Mouse (Mus musculus) urinary bladder, postnatal 25 days (tissue): ENCODE measurements around the gene 2610042L04Rik.
"Not testable (repeated sequence)": the region's sequence is repeated elsewhere in the genome, so short reads cannot be mapped to it uniquely, and the experiment has no call there.

ENCODE experiments used
- DNase-seq: peaks from one replicate; pipeline ENCODE4 v3.0.0; 2022; ENCODE audit warnings: low spot score

Gene 2610042L04Rik

DNA sequence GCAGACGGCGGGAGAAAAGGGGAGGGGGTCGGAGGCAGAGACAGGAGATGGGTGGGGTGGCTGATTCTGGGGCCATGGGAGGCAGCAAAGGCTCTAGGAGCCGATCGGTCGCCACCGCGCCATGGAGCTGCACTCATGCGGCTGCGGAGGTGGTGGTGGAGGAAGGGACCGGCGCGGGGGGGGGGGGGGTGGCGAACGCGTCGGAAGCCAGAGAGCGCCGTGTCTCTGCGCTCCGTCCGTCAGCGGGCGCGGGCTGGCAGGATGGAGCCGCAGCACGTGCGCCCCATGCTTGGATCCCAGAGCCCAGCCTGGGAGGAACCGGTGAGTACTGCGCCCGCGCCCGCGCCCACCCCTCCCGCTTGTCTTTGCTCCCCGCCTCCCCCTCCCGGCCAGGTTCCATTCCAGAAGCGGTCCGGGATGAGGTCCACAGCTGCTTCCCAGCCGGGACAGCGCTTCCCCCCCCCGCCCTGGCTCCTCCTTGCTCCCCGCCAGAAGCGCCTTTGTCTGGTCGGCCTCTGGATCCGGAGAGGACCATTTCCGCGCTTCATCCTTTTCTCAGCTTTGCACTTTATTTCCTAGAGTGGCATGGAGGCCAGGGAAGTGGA is at the start of gene 2610042L04Rik:
Gene 2610042L04Rik (plus strand): TSS at position 288 of the 605 bp plus-strand sequence.
- DNase-seq: not testable (repeated sequence)

GRCm38 (mm10) chr14:4316983-4317382 is 17.6 kb upstream of the 2610042L04Rik start, which contains the start of gene Gm3149:
Gene Gm3149, plus strand, starts transcription at chr14:4317283.
- DNase-seq: not testable (repeated sequence)

GRCm38 (mm10) chr14:4335506-4335905 is 943 bp downstream of the 2610042L04Rik start:
- not testable (repeated sequence) for DNase-seq

DNA sequence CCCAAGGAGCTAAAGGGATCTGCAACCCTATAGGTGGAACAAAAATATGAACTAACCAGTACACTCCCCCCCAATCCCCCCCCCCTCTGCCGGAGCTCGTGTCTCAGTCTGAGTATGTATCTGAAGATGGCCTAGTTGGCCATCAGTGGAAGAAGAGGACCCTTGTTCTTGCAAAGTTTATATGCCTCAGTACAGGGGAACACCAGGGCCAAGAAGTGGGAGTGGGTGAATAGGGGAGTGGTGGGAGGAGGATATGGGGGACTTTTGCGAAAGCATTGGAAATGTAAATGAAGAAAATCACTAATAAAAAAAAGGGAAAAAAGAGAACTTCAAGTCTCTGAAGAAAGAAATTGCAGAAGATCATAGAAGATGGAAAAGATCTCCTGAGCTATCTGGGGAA is 34.4 kb downstream of the 2610042L04Rik start:
- DNase-seq: not testable (repeated sequence)

DNA sequence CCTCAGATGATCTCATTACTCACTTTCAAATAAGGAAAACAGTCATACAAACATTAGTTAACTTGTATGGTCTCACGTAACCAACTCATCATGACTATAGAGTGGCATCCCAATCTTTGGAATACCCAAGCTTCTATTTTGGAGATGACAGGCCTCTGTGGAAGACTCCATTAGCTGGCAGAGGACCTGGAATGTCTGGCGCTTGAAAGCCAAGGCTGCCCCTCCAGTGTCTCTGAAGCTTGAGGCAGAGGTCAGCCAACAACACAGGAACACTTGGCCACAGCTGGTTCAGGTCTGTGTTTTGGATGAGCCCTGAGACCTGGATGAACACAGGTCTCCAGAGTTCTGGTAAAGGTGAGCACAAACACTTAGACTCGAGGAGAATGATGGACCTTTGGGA is 35.1 kb downstream of the 2610042L04Rik start:
- not testable (repeated sequence) for DNase-seq

- not testable (repeated sequence) for DNase-seq
These were observed 43.3 kb downstream of the 2610042L04Rik start for GRCm38 (mm10) chr14:4377871-4378270.

DNA sequence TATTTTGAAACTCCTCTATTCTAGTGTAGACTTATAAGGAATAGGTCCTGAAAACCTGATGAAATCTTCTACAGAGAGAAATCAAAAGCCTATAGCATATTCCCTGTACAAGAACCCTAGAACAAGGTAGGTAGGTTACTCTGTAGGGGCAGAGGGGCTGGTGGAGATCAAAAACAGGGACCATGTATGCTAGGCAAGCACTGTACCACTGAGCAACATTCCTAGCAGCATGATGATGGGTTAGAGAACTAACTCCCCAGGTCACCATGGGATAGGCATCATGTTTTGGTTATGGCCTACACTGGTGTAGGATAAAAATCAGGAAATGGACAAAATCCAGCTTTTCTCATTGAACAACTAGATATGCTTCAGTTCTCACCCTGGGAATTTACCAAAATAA is 51.0 kb downstream of the 2610042L04Rik start:
- not testable (repeated sequence) for DNase-seq

GRCm38 (mm10) chr14:4392841-4393530 is 58.4 kb downstream of the 2610042L04Rik start:
- DNase-seq: not testable (repeated sequence)

- DNase-seq: not testable (repeated sequence)
These were observed 62.7 kb downstream of the 2610042L04Rik start, which contains the start of gene Gm3159 for GRCm38 (mm10) chr14:4397226-4397625. Gene Gm3159, plus strand, starts transcription at chr14:4397526.

DNA sequence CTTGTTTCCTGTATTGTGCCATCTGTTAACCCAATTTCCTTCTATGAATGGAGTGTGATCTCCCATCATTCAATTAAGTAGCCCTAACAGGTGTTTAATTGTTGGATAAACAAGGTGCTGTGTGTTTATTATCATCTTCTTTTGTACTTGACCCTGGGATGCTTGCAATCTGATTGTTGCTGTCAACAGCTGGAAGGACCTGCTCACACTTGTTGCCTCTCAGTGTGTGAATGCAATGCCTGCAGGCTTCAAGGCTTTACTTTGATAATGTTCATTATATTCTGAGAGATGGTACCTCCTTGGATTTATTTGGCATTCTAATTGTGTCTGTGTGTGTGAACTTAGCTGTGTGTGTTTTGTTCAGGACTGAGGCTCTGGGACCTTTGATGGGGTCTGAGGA is 64.1 kb downstream of the 2610042L04Rik start:
- DNase-seq: not testable (repeated sequence)

DNA sequence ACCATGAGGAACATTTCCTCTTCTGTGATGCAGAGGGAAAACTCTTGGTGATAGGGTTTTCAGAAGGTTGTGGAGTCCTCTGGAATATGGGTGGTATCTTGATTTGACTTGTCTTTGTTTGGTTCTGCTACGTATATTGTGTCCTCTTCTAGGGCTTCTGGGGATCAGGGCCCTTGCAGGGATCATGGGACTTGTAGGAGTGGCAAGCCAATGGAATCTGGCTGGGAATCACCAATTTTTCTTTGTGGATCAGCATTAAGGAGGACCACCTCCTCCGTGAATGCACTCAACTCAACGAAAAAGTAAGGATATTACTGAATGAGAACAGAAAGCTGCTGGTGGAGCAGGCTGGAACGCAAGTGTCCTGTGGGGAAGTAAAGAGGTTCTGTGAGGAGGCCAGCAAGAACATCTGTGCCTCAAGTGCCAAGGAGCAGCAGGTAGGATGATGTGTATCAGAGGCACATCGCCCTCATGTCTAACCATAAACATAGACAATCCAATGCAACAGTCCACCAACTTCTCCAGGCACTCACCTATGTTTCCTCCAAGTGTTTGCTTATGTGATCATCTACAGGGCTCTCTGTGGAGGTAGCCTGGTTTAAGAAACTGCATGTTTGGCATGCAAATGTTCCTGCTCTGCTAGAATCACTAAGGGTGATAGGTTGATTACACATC is 65.7 kb downstream of the 2610042L04Rik start:
- not testable (repeated sequence) for DNase-seq

DNA sequence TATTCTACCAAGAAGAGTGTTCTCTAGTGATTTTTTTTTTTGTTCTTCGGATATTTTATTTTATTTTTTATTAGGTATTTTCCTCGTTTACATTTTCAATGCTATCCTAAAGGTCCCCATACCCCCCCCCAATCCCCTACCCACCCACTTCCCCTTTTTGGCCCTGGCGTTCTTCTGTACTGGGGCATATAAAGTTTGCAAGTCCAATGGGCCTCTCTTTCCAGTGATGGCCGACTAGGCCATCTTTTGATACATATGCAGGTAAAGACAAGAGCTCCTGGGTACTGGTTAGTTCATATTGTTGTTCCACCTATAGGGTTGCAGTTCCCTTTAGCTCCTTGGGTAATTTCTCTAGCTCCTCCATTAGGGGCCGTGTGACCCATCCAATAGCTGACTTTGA is 66.7 kb downstream of the 2610042L04Rik start:
- DNase-seq: not testable (repeated sequence)

DNA sequence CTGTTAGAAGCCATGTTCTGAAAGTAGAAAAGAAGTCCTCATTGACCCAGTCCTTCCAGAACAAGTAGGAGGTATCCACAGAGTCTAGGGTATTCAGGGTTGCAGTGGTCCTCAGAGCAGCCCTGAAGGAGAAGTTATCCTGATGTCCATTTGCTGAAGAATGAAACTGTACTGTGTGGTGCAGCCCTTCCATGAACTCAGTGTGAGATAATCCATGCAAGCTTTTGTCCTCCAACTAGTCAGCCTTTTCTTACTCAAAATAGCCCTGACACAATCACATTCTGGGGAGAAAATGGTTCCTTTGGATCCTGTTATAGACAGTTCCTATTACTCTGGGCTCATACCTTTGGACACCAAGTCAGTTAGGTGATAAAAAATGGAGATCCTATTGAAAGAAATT is 69.3 kb downstream of the 2610042L04Rik start:
- not testable (repeated sequence) for DNase-seq
